Mouse (Mus musculus): ENCODE data around the gene 9130213A22Rik.
A peak's percentile ranks its signal among the peaks of the same experiment; 100 is the strongest.

The 9130213A22Rik gene

GRCm38 (mm10) chr11:69122336-69122951 lies at the start of gene 9130213A22Rik:
TSS of gene 9130213A22Rik (minus strand) at chr11:69122589.
- peak; percentile 90 for DNase-seq (ENCODE audit: extremely low read depth, insufficient read length, low spot score)

- peak; percentile 58 for DNase-seq (ENCODE audit: extremely low read depth, insufficient read length, low spot score)
Observed at GRCm38 (mm10) chr11:69171626-69172025, 49.2 kb upstream of the 9130213A22Rik start.

GRCm38 (mm10) chr11:69169313-69169712 lies 46.9 kb upstream of the 9130213A22Rik start:
- no peak for DNase-seq (ENCODE audit: extremely low read depth, insufficient read length, low spot score)

- no peak for DNase-seq (ENCODE audit: extremely low read depth, insufficient read length, low spot score)
Observed at GRCm38 (mm10) chr11:69156800-69157199, 34.4 kb upstream of the 9130213A22Rik start, which contains the start of gene Alox12b. TSS of gene Alox12b (plus strand) at chr11:69156989.

GRCm38 (mm10) chr11:69155351-69155750 lies 33.0 kb upstream of the 9130213A22Rik start:
- no peak for DNase-seq (ENCODE audit: extremely low read depth, insufficient read length, low spot score)

- DNase-seq (ENCODE audit: extremely low read depth, insufficient read length, low spot score), result no peak
Observed at GRCm38 (mm10) chr11:69153831-69154230, 31.4 kb upstream of the 9130213A22Rik start.

- no peak for DNase-seq (ENCODE audit: extremely low read depth, insufficient read length, low spot score)
Observed at GRCm38 (mm10) chr11:69151004-69151403, 28.6 kb upstream of the 9130213A22Rik start.

GRCm38 (mm10) chr11:69150444-69150843 lies 28.1 kb upstream of the 9130213A22Rik start:
- DNase-seq (ENCODE audit: extremely low read depth, insufficient read length, low spot score), result no peak

GRCm38 (mm10) chr11:69149728-69150127 lies 27.3 kb upstream of the 9130213A22Rik start:
- DNase-seq (ENCODE audit: extremely low read depth, insufficient read length, low spot score), result no peak

- no peak for DNase-seq (ENCODE audit: extremely low read depth, insufficient read length, low spot score)
Observed at GRCm38 (mm10) chr11:69148451-69148960, 26.1 kb upstream of the 9130213A22Rik start.

GRCm38 (mm10) chr11:69147546-69147945 lies 25.2 kb upstream of the 9130213A22Rik start:
- DNase-seq (ENCODE audit: extremely low read depth, insufficient read length, low spot score), result no peak

GRCm38 (mm10) chr11:69135361-69135760 lies 13.0 kb upstream of the 9130213A22Rik start:
- DNase-seq (ENCODE audit: extremely low read depth, insufficient read length, low spot score), result no peak

- no peak for DNase-seq (ENCODE audit: extremely low read depth, insufficient read length, low spot score)
Observed at GRCm38 (mm10) chr11:69134622-69134968, 12.2 kb upstream of the 9130213A22Rik start.

GRCm38 (mm10) chr11:69133923-69134621 lies 11.7 kb upstream of the 9130213A22Rik start:
- DNase-seq (ENCODE audit: extremely low read depth, insufficient read length, low spot score), result no peak

- DNase-seq (ENCODE audit: extremely low read depth, insufficient read length, low spot score), result no peak
Observed at GRCm38 (mm10) chr11:69133566-69133922, 11.2 kb upstream of the 9130213A22Rik start.

- DNase-seq (ENCODE audit: extremely low read depth, insufficient read length, low spot score), result no peak
Observed at GRCm38 (mm10) chr11:69128426-69129122, 6.2 kb upstream of the 9130213A22Rik start.

GRCm38 (mm10) chr11:69126706-69127095 lies 4.3 kb upstream of the 9130213A22Rik start:
- DNase-seq (ENCODE audit: extremely low read depth, insufficient read length, low spot score), result no peak

- DNase-seq (ENCODE audit: extremely low read depth, insufficient read length, low spot score), result peak; percentile 46
Observed at GRCm38 (mm10) chr11:69125919-69126705, 3.7 kb upstream of the 9130213A22Rik start.

GRCm38 (mm10) chr11:69125852-69125918 lies 3.3 kb upstream of the 9130213A22Rik start, which contains the start of gene Aloxe3:
TSS of gene Aloxe3 (plus strand) at chr11:69125896.
- DNase-seq (ENCODE audit: extremely low read depth, insufficient read length, low spot score), result no peak

GRCm38 (mm10) chr11:69125041-69125851 lies 2.9 kb upstream of the 9130213A22Rik start:
- peak; percentile 90 for DNase-seq (ENCODE audit: extremely low read depth, insufficient read length, low spot score)

GRCm38 (mm10) chr11:69124498-69124847 lies 2.1 kb upstream of the 9130213A22Rik start:
- peak; percentile 66 for DNase-seq (ENCODE audit: extremely low read depth, insufficient read length, low spot score)
